Mouse (Mus musculus): ENCODE data around the gene Aldh16a1.

DNA sequence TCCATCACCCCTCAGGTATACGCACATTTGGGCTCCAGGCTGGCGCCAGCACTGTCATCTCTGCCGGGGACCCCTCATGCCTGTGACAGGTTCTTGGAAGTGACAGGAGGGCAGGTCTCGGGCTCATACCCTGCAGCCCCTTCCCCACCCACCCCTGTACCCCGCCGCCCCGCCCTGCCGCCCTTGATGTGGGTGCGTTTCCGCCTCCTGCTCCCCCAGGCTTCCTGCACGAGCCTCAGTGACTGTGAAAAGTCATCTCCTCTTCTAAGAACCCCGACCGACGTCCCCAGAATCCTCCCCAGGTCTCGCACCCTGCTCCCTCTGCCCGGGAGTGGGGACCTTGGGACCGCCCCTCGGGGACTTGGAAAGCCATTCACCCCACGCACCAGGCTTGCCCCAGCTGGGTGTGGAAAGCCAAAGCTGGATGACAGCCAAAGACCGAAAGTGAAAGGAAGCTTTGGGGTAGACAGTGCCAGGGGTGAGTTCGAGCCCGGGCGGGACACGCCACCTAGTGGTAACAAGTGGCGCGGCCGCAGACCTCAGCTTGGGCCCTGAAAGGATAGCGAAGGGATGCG is 18.3 kb downstream of the Aldh16a1 start, which contains the start of the genes Gm45713 and Flt3l:
- peak; percentile 100 for TF ChIP-seq CTCF (IDR thresholded peaks at IDR 0.05; ENCODE audit: low read depth)
- TF ChIP-seq EP300 (IDR thresholded peaks at IDR 0.05; ENCODE audit: low read depth) = no peak
